Mouse (Mus musculus): ENCODE measurements at regions not wholly inside any gene's neighbourhood (a gene's known extent, or its start where the extent isn't known, plus 50 kb on each side); places are given as distances from the start of the nearest gene placed in this dataset.

GRCm38 (mm10) chr12:12710184-12710609 lies 231.5 kb downstream of the Mycn start:
- no peak for DNase-seq (ENCODE audit: low spot score in 2 of 2)

DNA sequence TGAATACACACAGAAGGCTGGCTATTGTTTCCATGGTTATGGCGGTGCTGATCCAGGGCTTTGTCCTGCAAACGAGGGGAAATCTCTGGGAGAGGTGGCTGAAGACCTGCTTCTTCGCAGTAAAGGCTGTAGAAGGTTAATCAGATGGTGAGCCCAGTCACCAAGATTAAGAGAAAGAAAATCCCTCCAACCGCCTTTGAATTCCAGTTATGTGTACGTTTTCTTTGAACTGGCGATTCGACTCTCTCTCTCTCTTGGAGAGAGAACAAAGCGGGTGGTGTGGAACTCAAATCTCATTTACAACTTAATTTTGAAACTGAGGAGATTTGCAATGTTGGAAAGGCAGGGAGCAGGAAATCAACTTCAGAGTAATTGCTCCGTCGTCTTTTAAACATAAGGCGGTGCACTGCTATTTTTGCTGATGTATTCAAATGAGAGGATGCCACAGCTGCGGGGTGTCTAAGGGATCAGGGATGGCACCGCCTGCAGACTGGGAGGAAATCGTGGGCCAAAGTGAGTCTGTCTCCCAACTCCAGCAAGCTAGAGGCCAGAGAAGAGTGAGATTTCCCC lies 232.7 kb downstream of the Mycn start:
- DNase-seq (ENCODE audit: low spot score in 2 of 2) = no peak

GRCm38 (mm10) chr12:12706326-12706920 lies 235.3 kb downstream of the Mycn start:
- no peak for DNase-seq (ENCODE audit: low spot score in 2 of 2)

GRCm38 (mm10) chr12:12701735-12702134 lies 240.0 kb downstream of the Mycn start:
- DNase-seq (ENCODE audit: low spot score in 2 of 2) = no peak

DNA sequence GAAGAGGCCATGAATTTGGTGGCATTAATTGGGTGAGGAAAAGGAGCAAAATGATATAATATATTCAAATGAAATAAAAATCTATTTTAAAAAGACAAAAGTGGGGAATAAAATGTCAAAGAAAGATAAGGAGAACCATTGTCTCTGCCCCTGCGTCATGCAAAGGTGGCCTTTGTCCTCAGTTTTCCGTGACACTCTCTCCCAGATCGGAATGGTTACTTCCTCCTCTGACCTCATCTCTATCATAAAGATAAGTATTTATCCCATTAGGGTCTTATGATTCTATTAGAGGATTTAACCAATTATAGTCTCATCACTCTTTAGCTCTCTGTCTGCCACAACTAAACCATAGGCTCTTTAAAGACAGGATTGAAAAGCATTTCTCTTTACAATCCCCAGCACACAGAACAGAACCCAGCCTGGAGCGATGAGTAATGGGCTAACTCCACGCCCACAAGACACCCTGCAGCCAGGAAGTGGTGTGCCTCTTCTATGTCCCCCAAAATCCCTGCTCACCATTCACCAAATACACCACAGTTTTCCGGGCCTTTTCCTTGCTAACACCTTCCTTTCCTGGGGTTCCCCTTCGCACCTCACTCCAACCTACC lies 240.6 kb downstream of the Mycn start:
- DNase-seq (ENCODE audit: low spot score in 2 of 2) = no peak

- no peak for DNase-seq (ENCODE audit: low spot score in 2 of 2)
Observed at GRCm38 (mm10) chr12:12693838-12694777, 247.6 kb downstream of the Mycn start.

DNA sequence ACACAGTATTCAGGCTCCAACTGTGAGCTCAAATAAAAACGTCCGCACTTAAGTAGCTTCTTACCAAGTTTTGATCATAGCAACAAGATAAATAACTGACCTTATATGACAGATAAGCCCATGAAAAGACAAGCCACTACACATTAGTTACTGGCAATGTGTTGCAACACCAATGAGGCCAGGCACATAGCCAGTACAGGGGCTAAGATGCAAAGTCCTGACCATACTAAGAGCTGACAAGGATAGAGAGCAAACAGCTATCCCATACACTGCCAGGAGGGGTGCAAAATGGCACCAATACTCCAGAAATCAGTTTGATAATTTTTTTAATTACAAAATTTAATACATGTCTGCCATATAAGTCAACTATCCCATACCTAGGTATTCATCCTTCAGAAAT lies 254.3 kb downstream of the Mycn start:
- no peak for DNase-seq (ENCODE audit: low spot score in 2 of 2)

DNA sequence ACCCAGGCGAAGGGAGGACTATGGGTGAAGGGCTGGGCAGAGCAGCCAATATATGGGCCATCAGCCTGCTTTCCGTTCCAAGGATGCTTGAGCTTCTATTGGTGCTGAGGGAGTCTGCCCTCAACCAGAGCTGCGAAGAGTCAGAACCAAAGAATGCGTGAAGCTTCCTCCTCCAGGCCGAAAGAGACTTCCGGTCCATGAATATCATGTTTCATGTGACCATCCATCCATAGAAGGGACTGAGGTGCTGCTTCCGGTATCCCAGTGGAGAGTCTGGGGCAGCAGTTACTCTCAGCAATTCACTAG lies 256.5 kb downstream of the Mycn start:
- DNase-seq (ENCODE audit: low spot score in 2 of 2) = no peak

DNA sequence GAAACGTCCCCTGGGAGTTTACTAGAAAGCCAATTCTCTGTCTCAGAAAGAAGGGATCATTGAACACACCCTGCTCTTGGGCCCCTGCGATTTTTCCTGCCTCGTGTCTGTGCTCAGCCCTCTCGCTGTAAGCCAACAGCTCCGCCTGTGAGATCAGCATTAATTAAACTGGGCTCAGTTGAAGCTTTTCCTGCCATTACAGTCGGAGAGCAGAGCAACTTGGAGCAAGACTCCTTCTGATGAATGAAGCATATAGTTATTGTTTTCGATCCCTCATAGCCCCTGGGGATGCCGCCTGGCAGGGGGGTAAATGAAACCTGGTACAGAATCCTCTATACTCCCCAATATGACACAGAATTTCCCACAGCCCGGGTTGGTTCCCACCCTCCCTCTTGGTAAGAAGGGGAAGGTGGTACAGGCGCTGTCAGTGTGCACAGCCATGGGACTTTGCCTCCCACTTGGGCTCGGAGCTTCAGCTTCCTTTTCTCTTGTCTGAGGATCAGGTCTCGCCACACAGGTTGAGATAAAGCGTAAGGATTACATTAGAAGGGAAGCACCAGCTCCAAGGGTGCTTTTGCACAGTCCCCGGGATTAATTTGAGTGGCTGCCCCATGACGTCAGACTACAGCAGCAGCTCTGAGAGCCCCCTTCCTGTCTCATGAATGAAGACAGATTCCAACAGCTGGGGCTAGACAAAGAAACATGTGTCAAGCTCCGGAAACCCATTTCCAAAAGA lies 257.1 kb downstream of the Mycn start:
- no peak for DNase-seq (ENCODE audit: low spot score in 2 of 2)

DNA sequence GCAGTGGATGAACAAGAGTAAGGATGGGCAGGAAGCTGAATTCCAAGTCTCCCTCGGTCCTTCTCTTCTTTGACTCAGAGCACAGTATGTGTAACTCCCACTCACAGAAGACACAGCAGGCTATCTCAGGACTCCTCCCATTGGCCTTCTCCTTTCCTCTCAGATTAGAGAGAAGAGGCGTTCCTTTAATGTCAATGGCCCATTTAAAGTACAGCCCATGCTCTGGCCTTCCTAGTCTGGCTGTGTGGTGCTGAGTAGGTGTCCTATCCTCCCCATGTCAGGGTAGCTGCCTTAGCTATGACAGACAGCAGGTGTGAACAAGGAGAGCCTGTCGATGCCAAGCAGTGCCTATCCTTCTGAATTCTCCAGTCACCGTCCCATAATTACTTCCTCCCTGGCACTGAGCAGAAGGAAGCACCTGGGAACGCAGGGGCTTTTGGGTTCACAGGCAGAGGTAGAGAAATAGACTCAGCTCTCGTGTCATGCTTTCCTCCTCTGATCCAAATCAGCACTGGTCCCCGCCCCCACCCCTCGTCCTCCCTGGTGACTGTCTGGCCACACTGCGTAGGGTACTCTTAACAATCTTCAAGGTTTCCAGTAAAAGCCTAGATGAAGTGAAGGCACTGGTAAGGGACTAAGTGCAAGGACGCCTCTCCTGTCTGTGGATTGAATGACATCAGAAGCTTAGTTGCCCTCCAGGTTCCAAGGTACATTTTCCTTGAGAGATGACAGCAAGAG lies 257.8 kb downstream of the Mycn start:
- DNase-seq (ENCODE audit: low spot score in 2 of 2) = no peak

- no peak for DNase-seq (ENCODE audit: low spot score in 2 of 2)
Observed at GRCm38 (mm10) chr12:12681101-12681500, 260.6 kb downstream of the Mycn start.

- DNase-seq (ENCODE audit: low spot score in 2 of 2) = no peak
Observed at GRCm38 (mm10) chr12:12680371-12680921, 261.3 kb downstream of the Mycn start.

DNA sequence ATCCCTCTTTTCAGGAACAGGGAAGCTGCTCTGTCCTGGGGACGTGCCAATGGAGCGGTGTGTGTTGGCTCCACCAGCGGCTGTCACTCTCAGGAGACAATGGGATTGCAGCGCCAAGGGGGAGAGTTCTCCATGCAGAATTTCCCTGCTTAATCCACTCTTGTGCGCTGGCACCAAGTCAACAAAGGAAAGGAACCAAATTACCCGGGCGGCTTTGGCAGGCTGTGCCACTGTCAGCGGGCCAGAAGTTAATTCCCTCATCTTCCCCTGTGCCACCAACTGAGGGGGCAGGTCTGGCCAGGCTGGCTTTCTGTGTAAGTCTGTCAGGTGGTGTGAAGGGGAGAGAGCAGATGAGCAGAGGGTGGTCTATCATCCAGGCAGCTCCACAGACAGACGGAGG lies 265.0 kb downstream of the Mycn start:
- no peak for DNase-seq (ENCODE audit: low spot score in 2 of 2)

DNA sequence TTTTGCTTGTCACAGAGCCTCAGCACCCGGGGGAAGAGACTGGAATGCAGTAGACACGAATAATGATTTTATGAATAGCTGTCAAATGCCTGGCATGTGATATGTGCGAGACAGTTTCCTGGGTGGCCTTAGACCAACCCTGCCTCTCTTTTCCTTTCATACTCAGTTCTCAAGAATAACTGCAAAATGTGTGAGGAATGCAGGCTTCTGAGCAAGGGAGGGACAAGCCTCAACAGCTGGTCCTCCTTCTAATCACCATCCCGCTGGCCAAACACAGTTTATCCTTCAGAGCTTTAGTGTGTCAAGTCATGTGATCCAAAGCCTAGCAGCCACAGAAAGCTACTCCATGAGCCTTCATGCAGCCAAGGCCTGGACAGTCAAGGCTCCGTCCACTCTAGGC lies 271.8 kb downstream of the Mycn start:
- no peak for DNase-seq (ENCODE audit: low spot score in 2 of 2)

DNA sequence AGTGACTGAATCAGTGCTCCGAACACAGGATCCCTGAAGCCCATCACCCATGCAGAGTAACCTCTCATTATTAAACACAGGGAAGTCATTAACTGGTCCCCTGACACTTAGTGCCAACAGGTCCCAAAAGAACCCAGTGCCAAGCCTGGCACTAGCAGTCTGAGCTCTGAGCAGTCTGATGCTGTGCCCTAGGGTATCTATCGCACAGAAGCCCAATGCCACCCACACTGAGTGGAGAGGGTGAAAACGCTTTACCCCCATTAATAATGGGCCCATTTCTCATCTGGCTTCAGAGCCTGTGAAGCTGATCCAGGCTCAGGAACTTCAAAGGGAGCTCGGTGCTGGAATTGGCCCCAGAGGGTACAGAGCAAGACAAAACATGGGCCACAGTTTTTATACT lies 272.8 kb downstream of the Mycn start:
- no peak for DNase-seq (ENCODE audit: low spot score in 2 of 2)

DNA sequence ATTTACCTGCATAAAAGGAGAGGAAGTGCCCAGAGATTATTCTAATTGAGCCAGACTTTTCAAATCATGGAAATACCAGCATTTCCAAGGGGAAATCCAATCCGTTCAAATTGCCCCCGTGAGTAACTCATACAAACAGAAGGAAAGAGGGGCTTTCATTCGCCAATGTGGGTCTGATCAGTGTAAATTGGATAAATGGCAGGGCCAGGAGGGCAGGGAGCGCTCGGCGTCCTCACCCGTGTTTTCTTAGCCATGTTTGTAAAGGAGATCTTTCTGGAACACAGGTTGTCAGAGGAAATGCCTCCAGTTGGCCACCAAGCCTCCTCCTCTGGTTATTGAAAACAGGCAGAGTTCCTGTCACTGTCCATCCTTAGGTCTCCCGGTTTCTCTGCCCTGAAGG lies 286.1 kb downstream of the Mycn start:
- DNase-seq (ENCODE audit: low spot score in 2 of 2) = no peak

DNA sequence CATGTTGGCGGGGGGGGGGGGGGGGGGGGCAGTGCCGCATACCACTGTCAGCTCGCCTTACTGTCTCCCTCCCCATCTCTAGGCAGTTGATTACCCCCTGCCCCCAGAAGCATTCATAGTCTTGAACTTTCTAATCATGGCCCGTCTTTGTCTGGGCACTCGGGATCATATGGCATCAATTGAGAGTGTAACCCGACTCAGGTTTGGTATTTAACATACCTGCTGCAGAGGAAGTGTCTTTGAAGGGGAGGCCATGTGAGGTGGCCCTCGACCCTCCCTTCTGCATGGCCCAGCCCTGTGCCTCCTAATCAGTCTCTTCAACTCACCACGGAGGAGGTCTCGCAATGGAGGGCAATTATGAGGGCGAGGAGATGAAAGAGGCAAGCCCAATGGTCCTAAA lies 286.5 kb downstream of the Mycn start:
- DNase-seq (ENCODE audit: low spot score in 2 of 2) = no peak

DNA sequence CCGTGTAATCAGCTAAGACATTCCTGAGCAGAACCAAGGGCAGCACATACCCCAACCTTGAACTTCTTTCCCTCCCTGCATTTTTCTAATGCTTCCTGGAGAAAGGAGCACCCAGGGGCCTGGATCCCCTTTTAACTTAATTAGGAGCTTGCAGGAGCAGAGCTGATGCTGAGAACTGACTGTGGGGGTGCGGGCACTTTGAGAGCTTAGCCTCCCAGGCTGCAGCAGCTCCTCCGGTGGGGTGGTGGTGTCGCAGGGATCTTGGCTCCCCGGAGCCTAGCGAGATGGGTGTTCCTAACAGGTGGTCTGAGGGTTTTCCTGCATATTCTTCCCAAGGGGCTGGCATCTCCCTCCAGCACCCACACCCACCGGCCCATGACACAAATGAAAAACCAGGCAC lies 289.4 kb downstream of the Mycn start:
- DNase-seq (ENCODE audit: low spot score in 2 of 2) = no peak

- no peak for DNase-seq (ENCODE audit: low spot score in 2 of 2)
Observed at GRCm38 (mm10) chr12:12650309-12650708, 291.4 kb downstream of the Mycn start.

DNA sequence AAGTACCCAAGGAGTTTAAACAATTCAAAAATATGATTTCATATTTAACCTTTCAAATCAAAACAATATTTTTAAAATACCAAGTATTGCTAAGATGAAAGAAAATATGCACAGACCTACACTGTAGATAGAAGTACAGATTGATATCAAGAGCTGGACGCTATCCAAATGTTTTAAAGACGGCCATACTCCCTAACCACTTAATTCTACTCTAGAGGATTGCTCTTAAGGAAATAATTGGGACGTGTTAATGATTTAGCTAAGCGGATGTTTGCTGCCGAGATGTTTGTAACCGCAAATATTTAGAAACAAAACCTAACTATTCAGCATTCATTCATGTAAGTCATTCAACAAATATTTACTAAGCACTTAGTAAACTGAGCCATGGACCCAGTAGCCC lies 294.2 kb downstream of the Mycn start:
- DNase-seq (ENCODE audit: low spot score in 2 of 2) = no peak

Measured in adrenal gland, postnatal 4 days (tissue).